9 mouse cellular contexts compared by ENCODE assay signal in the genomic region with DNA sequence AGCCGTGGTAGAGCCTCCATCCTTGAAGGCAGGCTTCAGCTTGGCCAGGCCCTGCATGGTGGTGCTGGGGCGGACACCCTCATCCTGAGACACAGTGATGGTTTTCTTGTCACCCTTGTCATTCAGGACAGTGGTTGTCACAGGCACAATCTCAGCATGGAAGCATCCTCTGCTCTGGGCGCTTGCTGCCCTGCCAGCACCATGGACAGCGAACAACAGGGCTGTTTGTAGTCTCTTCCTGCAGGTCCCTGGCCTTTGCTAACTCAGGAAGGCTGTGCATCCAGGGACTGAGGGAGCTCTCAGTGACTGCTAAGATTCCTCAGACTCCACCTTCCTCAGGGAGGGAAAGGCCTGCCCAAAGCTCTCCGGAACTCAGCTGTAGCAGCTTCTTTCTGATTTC. TPM values are rescaled to one million over a fixed set of nuclear protein-coding genes. Genes with fewer than 3 reads are reported as not detected.
DNase-seq lines count a peak whose midpoint lies in the region; ATAC-seq lines count a peak whose summit lies in the region.
"Had no signal": no experiment of that assay in that cellular context is flagged by ENCODE, and none has a peak within 500 bp of the region (broad histone marks: within the 10 kb centered on the region; RNA-seq: fewer than 3 reads in every experiment).

No protein-coding gene starts in this region.

- no peaks in the 10 kb centered on the region for H3K4me1 ChIP-seq in intestine, embryonic 15.5 days (replicated peaks)
- H3K4me1 ChIP-seq in forebrain, embryonic 12.5 days, result no peaks in the 10 kb centered on the region

- no peak overlapping the region for H3K9ac ChIP-seq in intestine, embryonic 15.5 days
- H3K9ac ChIP-seq in forebrain, embryonic 12.5 days, result no peak overlapping the region

- H3K9me3 ChIP-seq in intestine, embryonic 15.5 days, result no peaks in the 10 kb centered on the region
- H3K9me3 ChIP-seq in forebrain, embryonic 12.5 days, result no peaks in the 10 kb centered on the region

- 19% methylated on average over 5 of the region's 5 CpGs for WGBS in intestine, embryonic 15.5 days
- WGBS in forebrain, embryonic 12.5 days, result 34% methylated on average over 5 of the region's 5 CpGs

- H3K4me2 ChIP-seq in intestine, embryonic 15.5 days (replicated peaks), result no peak overlapping the region
- H3K4me2 ChIP-seq in forebrain, embryonic 12.5 days, result no peak overlapping the region

- H3K27ac ChIP-seq in intestine, embryonic 15.5 days, result no peak overlapping the region
- H3K27ac ChIP-seq in forebrain, embryonic 12.5 days, result no peak overlapping the region

- no peak for ATAC-seq in intestine, embryonic 15.5 days
- ATAC-seq in forebrain, embryonic 12.5 days (ENCODE audit: low FRiP score), result no peak

- H3K36me3 ChIP-seq in intestine, embryonic 15.5 days, result no peaks in the 10 kb centered on the region
- H3K36me3 ChIP-seq in forebrain, embryonic 12.5 days (replicated peaks), result no peaks in the 10 kb centered on the region

- H3K27me3 ChIP-seq in intestine, embryonic 15.5 days (replicated peaks), result 0 out of 2 replicates have a peak, but pooled peaks cover 1% of the 10 kb centered on the region
- 0 out of 2 replicates have a peak, but pooled peaks cover 5% of the 10 kb centered on the region for H3K27me3 ChIP-seq in forebrain, embryonic 12.5 days

- no peak overlapping the region for H3K4me3 ChIP-seq in intestine, embryonic 15.5 days (replicated peaks)
- H3K4me3 ChIP-seq in forebrain, embryonic 12.5 days (replicated peaks), result no peak overlapping the region

- DNase-seq in kidney, adult 18-20 months, result peak; percentile 49
- no peak for DNase-seq in kidney, adult 8-10 months
- peak; percentile 81 for DNase-seq in NIH3T3 (ENCODE audit: low read depth)
- peak; percentile 81 for DNase-seq in embryo, embryonic 11 days
- DNase-seq in lung, postnatal 14 days, result peak; percentile 61
- DNase-seq in frontal cortex, postnatal 36 days (ENCODE audit: low spot score in 2 of 2), result no peak

RNA-seq across cellular contexts. Expression of gene Acaa1b, which starts 7.3 kb away (rescaled TPM):
- polyA plus RNA-seq in intestine, embryonic 15.5 days (2015; fragmentation: Nextera tagmentation; extraction: Ambion mirVana), result 1.9 and 2.2 TPM in 2 replicates
- 0.95 and 2.1 TPM in 2 replicates for polyA plus RNA-seq in forebrain, embryonic 12.5 days (2016; fragmentation: Nextera tagmentation; extraction: Ambion mirVana)

RNA-seq across cellular contexts. Expression of gene Gm47289, which starts 9.4 kb away (rescaled TPM):
- polyA plus RNA-seq in intestine, embryonic 15.5 days (2015; fragmentation: Nextera tagmentation; extraction: Ambion mirVana), result not detected in 2 replicates
- polyA plus RNA-seq in forebrain, embryonic 12.5 days (2016; fragmentation: Nextera tagmentation; extraction: Ambion mirVana), result not detected in 2 replicates
- polyA plus RNA-seq: cortical plate, adult 2 months had no signal

RNA-seq across cellular contexts. Expression of gene Dlec1, which starts 47.3 kb away (rescaled TPM):
- 0.51 and 0.72 TPM in 2 replicates for polyA plus RNA-seq in intestine, embryonic 15.5 days (2015; fragmentation: Nextera tagmentation; extraction: Ambion mirVana)
- 0.79 and 1.0 TPM in 2 replicates for polyA plus RNA-seq in forebrain, embryonic 12.5 days (2016; fragmentation: Nextera tagmentation; extraction: Ambion mirVana)

RNA-seq across cellular contexts. Expression of gene Plcd1, which starts 56.3 kb away (rescaled TPM):
- 16.8 and 18.7 TPM in 2 replicates for polyA plus RNA-seq in intestine, embryonic 15.5 days (2015; fragmentation: Nextera tagmentation; extraction: Ambion mirVana)
- 11.0 and 16.8 TPM in 2 replicates for polyA plus RNA-seq in forebrain, embryonic 12.5 days (2016; fragmentation: Nextera tagmentation; extraction: Ambion mirVana)

RNA-seq across cellular contexts. Expression of gene Slc22a13, which starts 59.3 kb away (rescaled TPM):
- polyA plus RNA-seq in intestine, embryonic 15.5 days (2015; fragmentation: Nextera tagmentation; extraction: Ambion mirVana), result not detected in 2 replicates
- polyA plus RNA-seq in forebrain, embryonic 12.5 days (2016; fragmentation: Nextera tagmentation; extraction: Ambion mirVana), result not detected in 2 replicates
- polyA plus RNA-seq: cortical plate, adult 2 months had no signal

Comparison
In these comparisons a context has a peak if more than half of its experiments do, and no peak if none do; other contexts are left out.
1. DNase-seq: peak in kidney, adult 18-20 months (single experiment), NIH3T3 (single experiment), embryo, embryonic 11 days (single experiment) and lung, postnatal 14 days (single experiment); none in kidney, adult 8-10 months (0 of 2) and frontal cortex, postnatal 36 days (0 of 2).